Mouse (Mus musculus) G1E (cell line): ENCODE data around the gene Nsl1. TPM values are rescaled to one million over a fixed set of nuclear protein-coding genes. Genes with fewer than 3 reads are reported as not detected.

ENCODE experiments used
- ATAC-seq: 2 replicates; pipeline ENCODE4 v1.8.0; 2016; ENCODE audit warnings: mild to moderate bottlenecking; ENCODE audit not compliant: insufficient number of reproducible peaks, poor library complexity, low FRiP score, severe bottlenecking; ENCODE audit errors: extremely low read depth
- DNase-seq: peaks from one replicate; pipeline ENCODE4 v3.0.0; 2012; ENCODE audit warnings: low spot score
- H3K27me3 ChIP-seq: 2 replicates; pipeline ENCODE4 v1.6.1; 2012; ENCODE audit warnings: mild to moderate bottlenecking, low read length, inconsistent platforms; ENCODE audit not compliant: insufficient read depth
- H3K36me3 ChIP-seq: replicated peaks from 2 replicates; pipeline ENCODE3; 2012; ENCODE audit warnings: mild to moderate bottlenecking, inconsistent platforms
- H3K4me1 ChIP-seq: 2 replicates; pipeline ENCODE4 v1.6.1; 2012; ENCODE audit warnings: low read depth, low read length, inconsistent platforms, mixed read lengths; ENCODE audit not compliant: insufficient read depth
- H3K4me3 ChIP-seq: 2 replicates; pipeline ENCODE4 v1.5.1; 2012; ENCODE audit warnings: low read depth, mild to moderate bottlenecking, inconsistent platforms, low read length, moderate library complexity, mixed read lengths
- H3K9me3 ChIP-seq: replicated peaks from 2 replicates; pipeline ENCODE4 v1.6.1; 2012; ENCODE audit warnings: inconsistent platforms
- CTCF ChIP-seq: IDR thresholded peaks from 2 replicates; pipeline ENCODE4 v1.5.1; 2012; ENCODE audit warnings: low read depth, low read length, inconsistent platforms, mixed read lengths
- GATA1 ChIP-seq: IDR thresholded peaks from 2 replicates; pipeline ENCODE4 v1.6.1; 2012; ENCODE audit warnings: borderline replicate concordance, low read length, inconsistent platforms, mixed read lengths
- GATA2 ChIP-seq: IDR thresholded peaks from 2 replicates; pipeline ENCODE4 v1.6.1; 2012; ENCODE audit warnings: low read depth, low read length, inconsistent platforms, borderline replicate concordance
- POLR2AphosphoS5 ChIP-seq: IDR thresholded peaks from 2 replicates; pipeline ENCODE4 v1.6.1; 2012; ENCODE audit warnings: low read depth, low read length, inconsistent platforms; ENCODE audit not compliant: insufficient replicate concordance
- TAL1 ChIP-seq: conservative IDR thresholded peaks from 2 replicates; pipeline ENCODE4 v1.6.1; 2012; ENCODE audit warnings: low read depth, low read length, inconsistent platforms, mixed read lengths
- polyA plus RNA-seq: library from polyadenylated mRNA; stranded (reverse); fragments of >175 nt; gene quantifications from 2 replicates; pipeline ENCODE4 v1.2.3, GENCODE M21; 2012
- total RNA-seq, 2 experiments: library from RNA; stranded (forward) in 1 of 2; stranded (reverse) in 1 of 2; fragments of 200-1000 nt in 1 of 2; fragments of >200 nt in 1 of 2; fragmentation: Nextera tagmentation in 1 of 2; gene quantifications; 2 replicates each; pipeline ENCODE4 v1.2.3; 2014 to 2017

Nsl1 gene
- total and polyA plus RNA-seq, 3 experiments, result 13.4 to 22.1 (median 19.4) TPM

DNA sequence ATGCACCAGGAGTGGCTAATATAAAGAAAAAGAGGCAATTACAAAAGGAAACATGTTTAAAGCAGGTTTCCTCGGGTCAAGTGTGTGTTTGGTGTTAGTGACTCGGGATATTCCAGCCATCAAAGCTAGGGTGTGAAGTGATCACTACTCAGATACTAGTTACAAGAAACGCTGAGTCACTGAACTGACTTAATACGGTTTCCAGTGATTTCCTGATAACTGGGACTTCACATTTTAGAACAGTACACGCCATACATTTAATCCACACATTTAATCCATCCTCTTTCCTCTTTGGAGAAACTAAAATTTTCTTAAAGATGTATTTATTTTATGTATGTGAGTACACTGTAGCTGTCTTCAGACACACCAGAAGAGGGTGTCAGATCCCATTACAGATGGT is 25.1 kb downstream of the Nsl1 start:
- Histone ChIP-seq H3K36me3 (peaks cover 52% of the 10 kb centered on the region), H3K4me1 (peaks cover 89% of the 10 kb centered on the region), H3K27me3 (no peaks in the 10 kb centered on the region), H3K9me3 (no peaks in the 10 kb centered on the region), H3K4me3 (no peak overlapping the region; the same call in 1 of the 2 replicates)
- TF ChIP-seq GATA2 (no peak), CTCF (no peak), POLR2AphosphoS5 (no peak), TAL1 (no peak), GATA1 (no peak)
- no peak for DNase-seq
- ATAC-seq, result no peak

DNA sequence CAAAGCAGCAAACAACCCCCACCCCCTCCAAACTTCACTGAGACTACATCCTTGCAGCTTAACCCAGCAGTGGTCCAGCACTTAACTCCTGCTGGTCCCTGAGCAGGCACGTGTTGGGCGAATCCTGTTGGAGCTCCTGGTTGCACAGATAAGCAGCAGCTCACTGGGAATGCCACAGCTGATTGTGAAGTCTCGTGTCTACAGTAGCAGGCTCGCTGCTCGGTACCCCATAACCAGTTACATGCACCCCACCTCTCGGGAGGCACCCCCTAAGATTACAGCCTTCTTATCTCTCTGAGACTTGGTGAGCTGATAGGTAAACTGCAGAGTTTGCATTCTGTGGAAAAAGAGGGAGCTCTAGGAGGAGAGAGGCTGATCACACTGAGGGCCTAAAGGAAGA is 26.5 kb downstream of the Nsl1 start:
- Histone ChIP-seq H3K36me3 (peaks cover 38% of the 10 kb centered on the region), H3K27me3 (no peaks in the 10 kb centered on the region), H3K9me3 (no peaks in the 10 kb centered on the region), H3K4me3 (no peak overlapping the region; the same call in 1 of the 2 replicates), H3K4me1 (peaks cover 91% of the 10 kb centered on the region)
- DNase-seq, result no peak
- ATAC-seq, result peak; percentile 65
- TF ChIP-seq TAL1, result peak; percentile 39; the same call in 1 of the 2 replicates
- no peak for TF ChIP-seq POLR2AphosphoS5

DNA sequence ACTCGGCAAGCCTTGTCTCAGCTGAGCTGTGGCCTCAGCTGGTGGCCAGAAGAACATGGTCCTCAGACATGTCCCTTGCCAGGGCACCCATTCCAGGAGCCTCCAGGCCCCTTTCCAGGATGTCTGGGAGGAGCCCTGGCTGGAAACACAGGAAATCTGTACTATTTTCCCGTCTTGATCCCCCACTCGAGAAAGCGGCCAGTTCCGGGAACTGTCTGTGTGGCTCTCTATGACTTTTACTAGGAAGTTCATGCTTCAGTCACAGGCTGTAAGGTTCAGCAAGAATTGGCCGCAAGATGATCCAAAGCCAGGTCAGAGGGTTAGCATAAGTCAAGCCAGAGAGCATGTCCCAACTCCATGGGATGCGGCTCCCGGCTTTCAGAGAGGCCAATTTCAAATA is 29.2 kb downstream of the Nsl1 start:
- Histone ChIP-seq H3K4me1 (peaks cover 83% of the 10 kb centered on the region), H3K9me3 (no peaks in the 10 kb centered on the region), H3K36me3 (peaks cover 11% of the 10 kb centered on the region), H3K4me3 (no peak overlapping the region), H3K27me3 (peaks cover 3% of the 10 kb centered on the region)
- no peak for ATAC-seq
- no peak for TF ChIP-seq POLR2AphosphoS5
- no peak for TF ChIP-seq CTCF
- no peak for TF ChIP-seq TAL1
- no peak for TF ChIP-seq GATA1
- TF ChIP-seq GATA2, result no peak
- no peak for DNase-seq

- no peaks in the 10 kb centered on the region for H3K9me3 ChIP-seq
- H3K4me3 ChIP-seq, result no peak overlapping the region
- no peak for DNase-seq
- ATAC-seq, result no peak
- no peak for TF ChIP-seq CTCF
- TF ChIP-seq TAL1, result no peak
- no peak for TF ChIP-seq POLR2AphosphoS5
- TF ChIP-seq GATA2, result no peak
- TF ChIP-seq GATA1, result no peak
- H3K4me1 ChIP-seq, result peaks cover 81% of the 10 kb centered on the region
- peaks cover 4% of the 10 kb centered on the region for H3K36me3 ChIP-seq
- H3K27me3 ChIP-seq, result peaks cover 13% of the 10 kb centered on the region
Measured at GRCm38 (mm10) chr1:191093578-191093977, 30.8 kb downstream of the Nsl1 start.

DNA sequence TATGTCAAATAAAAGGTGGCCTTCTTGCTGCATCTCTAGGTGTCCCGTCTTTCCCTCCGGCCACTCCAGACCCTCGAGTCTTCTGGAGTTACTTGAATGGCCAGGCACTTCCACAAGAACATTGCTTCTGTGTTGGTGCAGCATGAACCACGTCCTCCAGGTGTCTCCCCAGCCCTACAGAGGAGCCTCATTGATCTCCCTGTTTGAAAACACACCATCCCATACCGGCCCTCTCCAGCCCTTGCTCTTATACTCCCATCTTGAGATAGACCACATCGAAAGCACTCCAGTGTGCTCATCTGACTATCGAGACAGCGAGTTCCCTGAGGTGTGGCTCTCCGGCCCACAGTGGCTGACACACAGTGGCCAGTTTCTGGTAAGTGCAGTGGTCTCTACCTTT is 32.2 kb downstream of the Nsl1 start:
- no peak overlapping the region for H3K4me3 ChIP-seq

GRCm38 (mm10) chr1:191096871-191097681 is 34.3 kb downstream of the Nsl1 start:
- no peaks in the 10 kb centered on the region for H3K36me3 ChIP-seq
- H3K4me3 ChIP-seq, result peak overlapping the region; percentile 17; the same call in 1 of the 2 replicates
- peaks cover 55% of the 10 kb centered on the region for H3K4me1 ChIP-seq
- DNase-seq (no peak), ATAC-seq (no peak)
- peaks cover 39% of the 10 kb centered on the region for H3K27me3 ChIP-seq
- TF ChIP-seq GATA2 (no peak), CTCF (no peak), GATA1 (no peak), POLR2AphosphoS5 (no peak), TAL1 (no peak)
- peaks cover 5% of the 10 kb centered on the region for H3K9me3 ChIP-seq

More for the DNA sequence above, 32.2 kb downstream of the Nsl1 start:
- Histone ChIP-seq H3K36me3 (no peaks in the 10 kb centered on the region), H3K4me1 (peaks cover 71% of the 10 kb centered on the region), H3K9me3 (no peaks in the 10 kb centered on the region), H3K27me3 (peaks cover 25% of the 10 kb centered on the region)
- TF ChIP-seq CTCF (no peak), GATA1 (no peak), GATA2 (no peak), TAL1 (no peak), POLR2AphosphoS5 (no peak)
- DNase-seq (no peak), ATAC-seq (peak; percentile 29; the same call in 1 of the 2 replicates)
